Mouse (Mus musculus): ENCODE results near the gene Lrrc20. TPM values are rescaled to one million over a fixed set of nuclear protein-coding genes. Genes with fewer than 3 reads are reported as not detected.
"Not testable (repeated sequence)": the region's sequence is repeated elsewhere in the genome, so short reads cannot be mapped to it uniquely, and the experiment has no call there.

Gene Lrrc20
- polyA plus RNA-seq (2017; shearing (Covaris generic)) = 1 to 10 TPM; 5.0 to 6.2 TPM

GRCm38 (mm10) chr10:61475594-61476439, at the start of gene Lrrc20:
Lrrc20 (plus strand) TSS chr10:61475801.
- ATAC-seq = peak; percentile 99

GRCm38 (mm10) chr10:61426251-61426757, 49.3 kb upstream of the Lrrc20 start:
- no peak for ATAC-seq

GRCm38 (mm10) chr10:61427951-61428350, 47.6 kb upstream of the Lrrc20 start:
- ATAC-seq = no peak

- ATAC-seq = no peak
Measured at GRCm38 (mm10) chr10:61428416-61428815, 47.2 kb upstream of the Lrrc20 start.

GRCm38 (mm10) chr10:61429043-61429442, 46.6 kb upstream of the Lrrc20 start:
- no peak for ATAC-seq

GRCm38 (mm10) chr10:61431375-61431774, 44.2 kb upstream of the Lrrc20 start:
- ATAC-seq = no peak

- ATAC-seq = no peak
Measured at GRCm38 (mm10) chr10:61440202-61440800, 35.3 kb upstream of the Lrrc20 start.

- no peak for ATAC-seq
Measured at GRCm38 (mm10) chr10:61443456-61443855, 32.1 kb upstream of the Lrrc20 start.

GRCm38 (mm10) chr10:61443876-61444275, 31.7 kb upstream of the Lrrc20 start:
- no peak for ATAC-seq

GRCm38 (mm10) chr10:61445016-61445415, 30.6 kb upstream of the Lrrc20 start:
- no peak for ATAC-seq

GRCm38 (mm10) chr10:61447581-61448353, 27.8 kb upstream of the Lrrc20 start:
- no peak for ATAC-seq

GRCm38 (mm10) chr10:61448834-61449233, 26.8 kb upstream of the Lrrc20 start:
- ATAC-seq = no peak

GRCm38 (mm10) chr10:61451463-61451930, 24.1 kb upstream of the Lrrc20 start:
- ATAC-seq = peak; percentile 74

GRCm38 (mm10) chr10:61451931-61452617, 23.5 kb upstream of the Lrrc20 start:
- ATAC-seq = peak; percentile 9

GRCm38 (mm10) chr10:61452645-61453044, 23.0 kb upstream of the Lrrc20 start, which contains the start of gene Eif4ebp2:
Eif4ebp2 (minus strand) TSS chr10:61452661.
- ATAC-seq = peak; percentile 88

- ATAC-seq = not testable (repeated sequence)
Measured at GRCm38 (mm10) chr10:61453171-61453570, 22.4 kb upstream of the Lrrc20 start.

- no peak for ATAC-seq
Measured at GRCm38 (mm10) chr10:61457182-61457581, 18.4 kb upstream of the Lrrc20 start.

GRCm38 (mm10) chr10:61465009-61465408, 10.6 kb upstream of the Lrrc20 start:
- no peak for ATAC-seq

- peak; percentile 46 for ATAC-seq
Measured at GRCm38 (mm10) chr10:61466242-61466641, 9.4 kb upstream of the Lrrc20 start.

GRCm38 (mm10) chr10:61466873-61467272, 8.7 kb upstream of the Lrrc20 start:
- peak; percentile 49 for ATAC-seq

- no peak for ATAC-seq
Measured at GRCm38 (mm10) chr10:61468900-61469299, 6.7 kb upstream of the Lrrc20 start.

GRCm38 (mm10) chr10:61473640-61474039, 2.0 kb upstream of the Lrrc20 start:
- no peak for ATAC-seq

Data from activated CD4-positive, CD25-positive, alpha-beta regulatory T cell, adult 4 months (primary cell).